Mouse (Mus musculus): ENCODE data around the gene Ankrd26. TPM values are rescaled to one million over a fixed set of nuclear protein-coding genes. Genes with fewer than 3 reads are reported as not detected.

Gene Ankrd26
- total and polyA plus RNA-seq, 3 experiments: 12.7 to 27.8 (median 14.1) TPM

DNA sequence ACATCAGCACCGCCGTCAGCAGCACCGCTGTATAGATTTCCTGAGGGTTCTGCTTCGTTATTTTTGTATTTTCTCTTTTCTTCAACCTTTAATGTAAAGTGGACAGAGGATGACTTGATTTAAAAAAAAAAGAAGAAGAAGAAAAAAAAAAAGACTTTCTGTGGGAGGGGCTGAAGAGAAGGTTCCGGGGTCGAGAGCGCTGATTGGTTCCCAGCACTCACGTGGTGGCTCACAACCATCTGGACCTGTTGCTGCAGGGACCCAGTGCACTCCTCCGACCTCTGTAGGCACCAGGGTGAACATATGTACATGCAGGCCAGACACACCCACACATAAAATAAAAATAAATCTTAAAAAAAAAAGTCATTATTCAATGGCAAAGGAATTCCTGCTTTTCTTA is 28.6 kb downstream of the Ankrd26 start:
- Histone ChIP-seq H3K27me3 (ENCODE audit: control insufficient read depth in 1 of 2, insufficient read depth in 2 of 2, low read length in 2 of 2) (no peaks in the 10 kb centered on the region), H3K27ac (ENCODE audit: control insufficient read depth, low read depth, low read length) (no peak overlapping the region), H3K36me3 (ENCODE audit: control insufficient read depth in 1 of 2, insufficient read depth in 2 of 2, low read length in 2 of 2) (peaks cover 0 to 25% of the 10 kb centered on the region in 2 experiments; a peak in 2 of 4 replicates), H3K4me1 (ENCODE audit: control insufficient read depth in 1 of 2, insufficient read depth in 2 of 2, low read length in 2 of 2) (no peaks in the 10 kb centered on the region), H3K79me2 (ENCODE audit: control insufficient read depth, insufficient read depth, low read length, poor library complexity) (no peaks in the 10 kb centered on the region), H3K4me3 (ENCODE audit: control insufficient read depth in 1 of 2, insufficient read depth in 1 of 2, low read depth in 2 of 2, low read length in 2 of 2) (no peak overlapping the region), H3K9ac (ENCODE audit: control insufficient read depth, low read depth, low read length, poor library complexity, severe bottlenecking) (no peak overlapping the region), H3K9me3 (replicated peaks; ENCODE audit: insufficient read depth, low read length) (no peaks in the 10 kb centered on the region)
- DNase-seq (ENCODE audit: low read depth, low spot score): no peak
- TF ChIP-seq CTCF (IDR thresholded peaks at IDR 0.05 in 2 of 3, conservative IDR thresholded peaks at IDR 0.05 in 1 of 3; ENCODE audit: control insufficient read depth in 1 of 3, insufficient read depth in 1 of 3, low read depth in 2 of 3, low read length in 3 of 3, poor library complexity in 1 of 3, severe bottlenecking in 1 of 3) (no peak), MAZ (IDR thresholded peaks at IDR 0.05; ENCODE audit: low read depth, low read length) (no peak), MAFK (IDR thresholded peaks at IDR 0.05; ENCODE audit: borderline replicate concordance, low read depth, low read length) (no peak), TCF12 (IDR thresholded peaks at IDR 0.05; ENCODE audit: low read depth, low read length) (no peak), NELFE (IDR thresholded peaks at IDR 0.05; ENCODE audit: low read depth, low read length) (no peak), SIN3A (IDR thresholded peaks at IDR 0.05; ENCODE audit: low read length) (no peak), ZNF384 (IDR thresholded peaks at IDR 0.05; ENCODE audit: low read depth, low read length) (no peak), POLR2AphosphoS2 (IDR thresholded peaks at IDR 0.05; ENCODE audit: low read length) (no peak), MYC (IDR thresholded peaks at IDR 0.05; ENCODE audit: low read depth, low read length) (no peak), USF1 (IDR thresholded peaks at IDR 0.05; ENCODE audit: low read depth, low read length) (no peak), USF2 (IDR thresholded peaks at IDR 0.05; ENCODE audit: borderline replicate concordance in 1 of 2, insufficient read depth in 1 of 2, low read depth in 1 of 2, low read length in 2 of 2) (no peak), NRF1 (IDR thresholded peaks at IDR 0.05; ENCODE audit: insufficient read depth, low read depth, low read length, poor library complexity, severe bottlenecking) (no peak), RAD21 (IDR thresholded peaks at IDR 0.05; ENCODE audit: low read depth, low read length) (no peak), ZC3H11A (IDR thresholded peaks at IDR 0.05; ENCODE audit: low read depth, low read length) (no peak), SMC3 (IDR thresholded peaks at IDR 0.05; ENCODE audit: low read depth, low read length) (no peak), KAT2A (conservative IDR thresholded peaks at IDR 0.05; ENCODE audit: low read depth, low read length) (no peak), EP300 (IDR thresholded peaks at IDR 0.05; ENCODE audit: low read depth in 1 of 2, low read length in 2 of 2) (no peak), POLR2A (IDR thresholded peaks at IDR 0.05; ENCODE audit: control insufficient read depth in 1 of 2, insufficient read depth in 1 of 2, low read depth in 1 of 2, low read length in 2 of 2, poor library complexity in 1 of 2) (no peak), POLR2AphosphoS5 (IDR thresholded peaks at IDR 0.05; ENCODE audit: borderline replicate concordance, low read depth, low read length) (no peak)

DNA sequence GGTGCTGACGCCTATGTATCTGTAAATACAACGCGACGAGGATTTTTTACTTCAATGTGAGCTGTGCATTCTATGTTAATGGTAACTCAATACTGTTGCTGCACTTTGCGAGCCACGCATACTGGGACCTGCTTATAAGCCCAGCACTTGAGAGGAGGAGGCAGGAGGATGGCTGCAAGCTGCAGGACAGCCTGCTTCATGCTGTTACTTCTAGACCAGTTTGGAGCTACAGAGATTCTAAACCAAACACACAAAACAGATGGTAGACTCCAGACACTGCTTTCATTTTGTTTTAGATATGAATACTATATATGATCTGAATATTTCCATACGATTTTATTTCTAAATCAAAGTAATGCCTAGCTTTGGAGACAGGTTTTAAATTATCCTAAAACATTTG is 41.4 kb downstream of the Ankrd26 start:
- Histone ChIP-seq H3K4me1 (ENCODE audit: control insufficient read depth in 1 of 2, insufficient read depth in 2 of 2, low read length in 2 of 2) (no peaks in the 10 kb centered on the region), H3K27me3 (ENCODE audit: control insufficient read depth in 1 of 2, insufficient read depth in 2 of 2, low read length in 2 of 2) (no peaks in the 10 kb centered on the region), H3K9ac (ENCODE audit: control insufficient read depth, low read depth, low read length, poor library complexity, severe bottlenecking) (no peak overlapping the region), H3K4me3 (ENCODE audit: control insufficient read depth in 1 of 2, insufficient read depth in 1 of 2, low read depth in 2 of 2, low read length in 2 of 2) (no peak overlapping the region), H3K79me2 (ENCODE audit: control insufficient read depth, insufficient read depth, low read length, poor library complexity) (no peaks in the 10 kb centered on the region), H3K9me3 (replicated peaks; ENCODE audit: insufficient read depth, low read length) (no peaks in the 10 kb centered on the region), H3K36me3 (ENCODE audit: control insufficient read depth in 1 of 2, insufficient read depth in 2 of 2, low read length in 2 of 2) (peaks cover 0 to 6% of the 10 kb centered on the region in 2 experiments; a peak in 2 of 4 replicates), H3K27ac (ENCODE audit: control insufficient read depth, low read depth, low read length) (no peak overlapping the region)
- no peak for DNase-seq (ENCODE audit: low read depth, low spot score)
- TF ChIP-seq EP300 (IDR thresholded peaks at IDR 0.05; ENCODE audit: low read depth in 1 of 2, low read length in 2 of 2) (no peak), KAT2A (conservative IDR thresholded peaks at IDR 0.05; ENCODE audit: low read depth, low read length) (no peak), GABPA (IDR thresholded peaks at IDR 0.05; ENCODE audit: low read depth, low read length) (no peak), POLR2AphosphoS5 (IDR thresholded peaks at IDR 0.05; ENCODE audit: borderline replicate concordance, low read depth, low read length) (no peak), NELFE (IDR thresholded peaks at IDR 0.05; ENCODE audit: low read depth, low read length) (no peak), RCOR1 (IDR thresholded peaks at IDR 0.05; ENCODE audit: low read depth, low read length) (no peak), MYC (IDR thresholded peaks at IDR 0.05; ENCODE audit: low read depth, low read length) (no peak), MAZ (IDR thresholded peaks at IDR 0.05; ENCODE audit: low read depth, low read length) (no peak), USF2 (IDR thresholded peaks at IDR 0.05; ENCODE audit: borderline replicate concordance in 1 of 2, insufficient read depth in 1 of 2, low read depth in 1 of 2, low read length in 2 of 2) (no peak), TBP (IDR thresholded peaks at IDR 0.05; ENCODE audit: low read depth, low read length) (no peak), SIN3A (IDR thresholded peaks at IDR 0.05; ENCODE audit: low read length) (no peak), POLR2AphosphoS2 (IDR thresholded peaks at IDR 0.05; ENCODE audit: low read length) (no peak), MEF2A (IDR thresholded peaks at IDR 0.05; ENCODE audit: extremely low read depth, insufficient replicate concordance, low read depth, low read length, poor library complexity, severe bottlenecking) (no peak), GATA1 (IDR thresholded peaks at IDR 0.05; ENCODE audit: low read depth, low read length) (no peak), JUND (IDR thresholded peaks at IDR 0.05; ENCODE audit: low read depth, low read length) (no peak), RAD21 (IDR thresholded peaks at IDR 0.05; ENCODE audit: low read depth, low read length) (no peak)
